Mouse (Mus musculus) small intestine, adult 2 months (tissue): ENCODE measurements around the gene Scgb2a2. TPM values are rescaled to one million over a fixed set of nuclear protein-coding genes. Genes with fewer than 3 reads are reported as not detected.
"Not testable (repeated sequence)": the region's sequence is repeated elsewhere in the genome, so short reads cannot be mapped to it uniquely, and the experiment has no call there.

Experiments
- H3K27ac ChIP-seq: fragments of 200-500 bp; 2 replicates; pipeline ENCODE4 v1.5.1; 2012; ENCODE audit warnings: low read depth, low read length, control low read depth, inconsistent platforms; ENCODE audit not compliant: insufficient read depth
- H3K27me3 ChIP-seq: fragments of 200-500 bp; 2 replicates; pipeline ENCODE4 v1.6.1; 2012; ENCODE audit warnings: mild to moderate bottlenecking, moderate library complexity, low read length, inconsistent platforms; ENCODE audit not compliant: control insufficient read depth, insufficient read depth
- H3K36me3 ChIP-seq: fragments of 200-500 bp; 2 replicates; pipeline ENCODE4 v1.6.1; 2012; ENCODE audit warnings: mild to moderate bottlenecking, low read length, control low read depth, inconsistent platforms; ENCODE audit not compliant: control insufficient read depth, insufficient read depth
- H3K4me1 ChIP-seq: fragments of 200-500 bp; 2 replicates; pipeline ENCODE4 v1.6.1; 2012; ENCODE audit warnings: low read length, inconsistent platforms, mixed read lengths; ENCODE audit not compliant: control insufficient read depth, insufficient read depth, insufficient read length
- H3K4me3 ChIP-seq: fragments of 200-500 bp; 2 replicates; pipeline ENCODE4 v1.5.1; 2012; ENCODE audit warnings: low read depth, mild to moderate bottlenecking, control low read depth, inconsistent platforms, low read length, moderate library complexity
- CTCF ChIP-seq: fragments of 200-500 bp; IDR thresholded peaks from 2 replicates; pipeline ENCODE4 v1.5.1; 2012; ENCODE audit warnings: low read depth, mild to moderate bottlenecking, control low read depth, inconsistent platforms, low read length, moderate library complexity, mixed read lengths; ENCODE audit not compliant: insufficient replicate concordance, insufficient read length; ENCODE audit errors: extremely low read depth
- POLR2A ChIP-seq: fragments of 200-500 bp; IDR thresholded peaks from 2 replicates; pipeline ENCODE4 v1.6.1; 2012; ENCODE audit warnings: low read depth, mild to moderate bottlenecking, control low read depth, inconsistent platforms, low read length, moderate library complexity
- WGBS: fragments of 180-500 bp; shearing (Covaris S2); methylation state at CpG from one replicate; pipeline ENCODE4 v1.1.7; 2018; 5-methylcytosine and 5-hydroxymethylcytosine counted together
- polyA plus RNA-seq: library from polyadenylated mRNA; depleted of rRNA; stranded (reverse); fragments of >200 nt; gene quantifications from 2 replicates; pipeline ENCODE4 v1.2.3, GENCODE M21; 2012; rRNA removed

Scgb2a2 gene
- not detected in 2 replicates for polyA plus RNA-seq

DNA sequence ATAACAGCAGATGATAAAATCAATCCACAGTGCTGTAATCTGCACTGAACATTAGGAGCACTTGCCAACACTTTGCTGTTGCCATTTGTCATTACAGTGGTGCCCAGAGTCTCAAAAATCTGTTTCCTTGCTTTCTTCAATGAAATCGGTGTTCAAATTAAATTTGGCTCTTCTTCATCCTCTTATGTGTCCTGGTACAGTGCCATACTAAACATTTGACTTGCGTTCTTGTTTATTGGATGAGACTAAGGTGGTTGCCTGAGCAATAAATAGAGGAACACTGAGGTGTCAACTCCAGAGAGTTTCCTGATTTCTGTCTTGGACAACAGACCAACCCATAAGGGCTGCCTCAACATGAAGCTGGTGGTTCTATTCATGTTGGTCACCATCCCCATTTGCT lies at the start of gene Scgb2a2:
Gene Scgb2a2 (plus strand): TSS at position 301 of the 400 bp plus-strand sequence.
- WGBS: 84% methylated on average over 2 of the region's 2 CpGs

GRCm38 (mm10) chr19:9836581-9837340 lies 10.6 kb upstream of the Scgb2a2 start:
- not testable (repeated sequence) for H3K27ac ChIP-seq, H3K4me1 ChIP-seq, H3K27me3 ChIP-seq, H3K36me3 ChIP-seq
- WGBS: 10% methylated on average over 18 of the region's 21 CpGs
- peak overlapping the region; percentile 49 for H3K4me3 ChIP-seq

More for the DNA sequence above, at the start of gene Scgb2a2:
- TF ChIP-seq POLR2A: no peak
- TF ChIP-seq CTCF: no peak
- H3K27ac ChIP-seq: no peak within 1 kb of the TSS
- no peaks in the 10 kb centered on the region for H3K4me1 ChIP-seq
- no peaks in the 10 kb centered on the region for H3K36me3 ChIP-seq
- no peaks in the 10 kb centered on the region for H3K27me3 ChIP-seq
- H3K4me3 ChIP-seq: no peak within 1 kb of the TSS

DNA sequence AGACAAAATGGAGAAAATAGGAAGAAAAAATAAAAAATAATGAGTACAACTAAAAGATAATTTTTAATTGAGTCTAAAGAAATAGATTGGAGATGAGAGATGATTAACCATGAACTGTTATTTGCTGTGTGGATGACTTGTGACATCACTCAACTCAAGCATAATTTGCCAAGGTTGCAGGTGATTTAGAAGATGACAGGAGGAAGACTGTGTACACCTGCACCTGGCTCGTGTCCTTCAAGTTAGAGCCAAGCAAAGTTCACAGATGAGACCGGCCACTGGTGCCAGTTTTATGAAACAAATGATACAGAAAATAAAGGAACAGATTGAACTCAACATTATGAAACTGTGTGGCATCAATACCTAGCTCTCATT lies 10.0 kb upstream of the Scgb2a2 start:
- H3K4me3 ChIP-seq: no peak overlapping the region
- no peak for TF ChIP-seq CTCF
- no peak for TF ChIP-seq POLR2A
- H3K4me1 ChIP-seq: no peaks in the 10 kb centered on the region
- no peak overlapping the region for H3K27ac ChIP-seq
- H3K27me3 ChIP-seq: no peaks in the 10 kb centered on the region
- H3K36me3 ChIP-seq: no peaks in the 10 kb centered on the region
- WGBS: 19% methylated on average over 2 of the region's 2 CpGs

DNA sequence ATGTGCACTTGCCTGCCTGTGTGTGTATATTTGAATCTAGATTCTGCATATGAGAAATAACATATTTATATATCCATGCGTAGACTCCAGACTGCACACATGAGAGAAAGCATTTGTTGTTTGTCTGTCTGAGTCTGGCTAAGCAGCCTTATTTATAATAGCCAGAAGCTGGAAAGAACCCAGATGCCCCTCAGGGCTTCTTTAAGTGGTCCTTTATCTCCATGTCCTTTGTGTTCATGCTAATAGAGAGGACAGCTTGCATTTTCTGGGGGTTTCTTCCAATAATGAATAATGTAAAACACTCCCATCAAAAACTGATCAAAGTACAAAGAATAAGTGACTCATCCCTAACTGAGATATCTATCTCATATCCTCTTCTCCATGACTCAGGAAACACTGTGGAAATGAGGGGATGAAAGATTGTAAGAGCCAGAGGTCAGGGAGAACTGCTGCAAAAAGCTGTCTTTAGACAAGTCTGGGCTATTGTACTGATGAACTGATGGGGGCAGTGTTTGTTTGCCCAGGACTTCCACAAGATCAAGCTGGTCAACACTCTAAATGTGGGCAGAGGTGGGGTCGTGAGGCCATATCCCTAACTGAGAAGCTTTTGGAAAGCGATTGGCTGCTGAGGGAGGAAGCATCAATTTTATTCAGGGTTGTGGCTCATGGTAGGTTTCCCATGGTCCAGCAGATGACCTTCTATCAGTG lies 2.2 kb downstream of the Scgb2a2 start:
- not testable (repeated sequence) for H3K36me3 ChIP-seq, H3K4me3 ChIP-seq, H3K27ac ChIP-seq, H3K4me1 ChIP-seq, H3K27me3 ChIP-seq
- WGBS: 52% methylated on average over 3 of the region's 3 CpGs

DNA sequence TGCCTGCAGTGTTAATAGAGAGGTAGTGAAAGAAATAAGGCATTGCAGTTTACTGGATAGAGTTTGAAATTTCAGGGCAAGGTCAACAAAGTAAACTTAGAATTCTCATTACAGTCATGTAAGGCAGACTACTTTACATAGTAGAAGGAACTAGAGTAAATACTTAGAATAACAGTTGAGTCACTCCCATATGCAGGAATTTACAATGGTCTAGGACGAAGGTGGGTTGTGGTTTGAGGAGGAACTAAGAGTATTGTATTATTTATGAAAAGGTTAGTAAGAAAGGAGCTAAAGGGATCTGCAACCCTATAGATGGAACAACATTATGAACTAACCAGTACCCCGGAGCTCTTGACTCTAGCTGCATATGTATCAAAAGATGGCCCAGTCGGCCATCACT lies 13.5 kb downstream of the Scgb2a2 start:
- H3K27ac ChIP-seq, H3K27me3 ChIP-seq, H3K4me3 ChIP-seq, H3K36me3 ChIP-seq, H3K4me1 ChIP-seq: not testable (repeated sequence)
- 89% methylated on average over 2 of the region's 3 CpGs for WGBS

- Histone ChIP-seq H3K4me1 (no peaks in the 10 kb centered on the region), H3K36me3 (no peaks in the 10 kb centered on the region), H3K4me3 (no peak overlapping the region), H3K27ac (no peak overlapping the region), H3K27me3 (no peaks in the 10 kb centered on the region)
- 81% methylated on average over 1 of the region's 1 CpGs for WGBS
- TF ChIP-seq POLR2A (no peak), CTCF (no peak)
These were observed 17.5 kb downstream of the Scgb2a2 start for GRCm38 (mm10) chr19:9864856-9865255.

DNA sequence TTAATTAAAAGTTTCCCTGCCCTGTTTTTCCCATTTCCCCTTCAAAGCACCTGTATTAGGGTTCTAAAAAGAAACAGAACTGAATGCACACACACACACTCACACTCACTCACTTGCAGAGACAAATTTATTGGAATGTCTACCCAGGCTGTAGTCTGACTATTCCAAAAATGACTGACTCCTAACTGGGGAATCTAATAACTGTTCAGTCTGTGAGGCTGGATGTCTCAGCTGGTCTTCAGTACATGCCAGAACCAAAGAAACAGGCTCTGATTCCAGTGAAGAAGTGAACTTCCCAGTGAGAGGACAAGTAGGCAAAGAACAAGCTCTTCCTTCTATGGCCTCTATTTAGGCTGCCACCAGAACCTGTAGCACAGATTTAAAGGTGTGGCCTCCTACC lies 18.1 kb downstream of the Scgb2a2 start:
- Histone ChIP-seq H3K27ac (no peak overlapping the region), H3K27me3 (no peaks in the 10 kb centered on the region), H3K4me1 (no peaks in the 10 kb centered on the region), H3K4me3 (no peak overlapping the region), H3K36me3 (no peaks in the 10 kb centered on the region)
- TF ChIP-seq CTCF (no peak), POLR2A (no peak)
